Mouse (Mus musculus) adrenal gland, postnatal 36 days (tissue): ENCODE results near the gene Stx7. TPM values are rescaled to one million over a fixed set of nuclear protein-coding genes. Genes with fewer than 3 reads are reported as not detected.

Experiments
- total RNA-seq, 2 experiments: library from RNA; stranded (reverse); gene quantifications; 2 replicates each; pipeline ENCODE4 v1.2.3; 2021

Gene Stx7
- total RNA-seq, 2 experiments from 2014 or later, result 135 to 202 TPM

Other genes with a start within 250 kb of the Stx7 start
- not detected for gene Taar1, start 228.9 kb upstream of the Stx7 start, total RNA-seq
- not detected for gene Taar2, start 210.7 kb upstream of the Stx7 start, total RNA-seq
- gene Taar3, start 199.7 kb upstream of the Stx7 start, total RNA-seq, result not detected
- gene Taar4, start 188.8 kb upstream of the Stx7 start, total RNA-seq, result not detected
- gene Taar5, start 178.6 kb upstream of the Stx7 start, total RNA-seq, result not detected
- not detected for gene Taar6, start 163.7 kb upstream of the Stx7 start, total RNA-seq
- not detected for gene Taar7a, start 155.8 kb upstream of the Stx7 start, total RNA-seq
- gene Taar7b, start 149.4 kb upstream of the Stx7 start, total RNA-seq, result not detected
- not detected for gene Taar7d, start 122.1 kb upstream of the Stx7 start, total RNA-seq
- not detected for gene Taar7e, start 111.7 kb upstream of the Stx7 start, total RNA-seq
- not detected for gene Taar7f, start 99.8 kb upstream of the Stx7 start, total RNA-seq
- gene Taar8a, start 72.8 kb upstream of the Stx7 start, total RNA-seq, result not detected
- gene Taar8b, start 57.0 kb upstream of the Stx7 start, total RNA-seq, result not detected
- not detected for gene Taar8c, start 47.4 kb upstream of the Stx7 start, total RNA-seq
- not detected for gene Taar9, start 39.8 kb upstream of the Stx7 start, total RNA-seq
- under 1 TPM; 0.10 to 0.36 TPM for gene Moxd1, start 74.2 kb downstream of the Stx7 start, total RNA-seq